Mouse (Mus musculus) Muller cell, postnatal 12 days (primary cell): ENCODE data around the gene Ror1.

Source experiments
- DNase-seq: peaks from one replicate; pipeline ENCODE4 v3.0.0-alpha.2; 2015; ENCODE audit errors: inconsistent ontology term

Gene Ror1

GRCm38 (mm10) chr4:100462493-100463120 lies 367.0 kb downstream of the Ror1 start:
- no peak for DNase-seq

- DNase-seq: peak; percentile 70
Observed at GRCm38 (mm10) chr4:100478592-100479321, 383.2 kb downstream of the Ror1 start, which contains the start of gene Ube2u. Gene Ube2u (plus strand): TSS chr4:100478849.

- DNase-seq: no peak
Observed at GRCm38 (mm10) chr4:100488447-100488846, 392.9 kb downstream of the Ror1 start.
